Mouse (Mus musculus) urinary bladder, postnatal 25 days (tissue): ENCODE measurements around the gene Gm38392.
"Not testable (repeated sequence)": the region's sequence is repeated elsewhere in the genome, so short reads cannot be mapped to it uniquely, and the experiment has no call there.

Source experiments
- DNase-seq: peaks from one replicate; pipeline ENCODE4 v3.0.0; 2022; ENCODE audit warnings: low spot score

The Gm38392 gene

DNA sequence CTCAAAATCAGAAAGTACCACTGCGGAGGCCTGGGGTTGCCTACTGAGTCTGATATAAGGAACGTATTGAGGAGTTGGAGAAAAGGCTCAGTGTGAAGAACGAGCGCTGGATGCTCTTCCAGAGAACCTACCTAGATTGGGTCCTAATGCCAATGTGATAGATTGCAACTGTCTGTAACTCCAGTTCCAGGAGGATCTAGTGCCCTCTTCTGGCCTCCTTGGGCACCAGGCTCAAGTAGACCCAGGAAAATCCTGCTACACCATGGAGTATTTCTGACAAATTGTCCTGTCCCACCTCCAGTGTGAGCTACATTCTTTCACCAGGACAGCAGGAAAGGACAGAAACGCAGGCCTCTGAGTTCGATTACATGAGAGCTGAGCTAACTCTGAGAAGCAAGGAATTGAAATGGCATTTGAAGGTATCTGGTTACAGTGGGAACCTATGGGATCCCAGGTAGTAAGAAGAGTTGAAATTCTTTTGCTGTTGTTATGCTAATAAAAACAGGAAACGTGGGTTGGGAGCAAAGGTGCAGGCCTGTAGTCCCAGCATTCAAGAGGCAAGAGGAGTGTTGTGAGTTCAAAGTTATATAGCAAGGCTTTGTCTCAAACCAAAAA is 10.4 kb downstream of the Gm38392 start:
- peak; percentile 17 for DNase-seq

DNA sequence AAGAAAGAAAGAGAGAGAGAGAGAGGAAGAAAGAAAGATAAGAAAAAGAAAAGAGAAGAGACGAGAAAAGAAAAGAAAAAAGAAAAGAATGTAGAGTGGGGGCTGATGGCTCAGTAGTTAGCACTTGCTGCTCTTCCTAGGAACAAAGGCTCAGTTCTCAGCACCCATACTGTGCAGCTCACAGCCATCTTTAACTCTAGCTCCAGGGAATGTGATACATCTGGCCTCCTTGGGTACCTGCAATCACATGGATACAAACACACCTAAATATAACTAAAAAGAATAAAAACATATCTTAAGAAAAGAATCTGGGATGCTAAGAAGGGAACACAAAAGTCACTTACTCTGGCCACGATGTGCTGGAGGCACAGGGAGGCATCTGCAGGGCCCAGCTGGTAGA is 10.9 kb downstream of the Gm38392 start:
- DNase-seq, result no peak

GRCm38 (mm10) chr3:88274002-88274401 is 13.0 kb downstream of the Gm38392 start:
- no peak for DNase-seq

DNA sequence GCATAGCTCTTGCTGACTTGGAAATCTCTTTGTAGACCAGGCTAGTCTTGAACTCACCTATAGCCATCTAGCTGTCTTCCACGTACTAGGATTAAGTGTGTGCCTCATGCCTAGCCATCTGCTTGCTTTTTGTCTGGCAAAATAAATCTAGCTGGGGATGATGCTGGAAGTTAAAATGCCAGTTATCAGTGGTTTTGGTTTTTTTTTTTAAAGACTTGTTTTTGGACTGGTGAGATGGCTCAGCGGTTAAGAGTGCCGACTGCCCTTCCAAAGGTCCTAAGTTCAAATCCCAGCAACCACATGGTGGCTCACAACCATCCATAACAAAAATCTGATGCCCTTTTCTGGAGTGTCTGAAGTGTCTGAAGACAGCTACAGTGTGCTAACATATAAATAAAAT is 15.2 kb downstream of the Gm38392 start:
- no peak for DNase-seq

DNA sequence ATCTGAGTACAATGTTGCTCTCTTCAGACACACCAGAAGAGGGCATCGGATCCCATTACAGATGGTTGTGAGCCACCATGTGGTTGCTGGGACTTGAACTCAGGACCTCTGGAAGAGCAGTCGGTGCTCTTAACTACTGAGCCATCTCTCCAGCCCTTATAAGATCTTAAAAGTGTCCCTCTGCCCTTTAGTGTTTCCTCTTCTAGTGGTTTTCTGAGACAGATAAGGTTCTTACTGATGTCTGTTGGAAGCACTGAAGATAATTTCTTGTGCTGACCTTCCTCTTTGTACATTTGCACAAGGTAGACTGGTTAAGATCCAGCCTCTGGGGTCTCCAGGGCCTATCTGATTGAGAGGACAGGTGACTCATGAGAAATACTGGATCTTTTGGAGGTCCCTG is 15.7 kb downstream of the Gm38392 start:
- not testable (repeated sequence) for DNase-seq

DNA sequence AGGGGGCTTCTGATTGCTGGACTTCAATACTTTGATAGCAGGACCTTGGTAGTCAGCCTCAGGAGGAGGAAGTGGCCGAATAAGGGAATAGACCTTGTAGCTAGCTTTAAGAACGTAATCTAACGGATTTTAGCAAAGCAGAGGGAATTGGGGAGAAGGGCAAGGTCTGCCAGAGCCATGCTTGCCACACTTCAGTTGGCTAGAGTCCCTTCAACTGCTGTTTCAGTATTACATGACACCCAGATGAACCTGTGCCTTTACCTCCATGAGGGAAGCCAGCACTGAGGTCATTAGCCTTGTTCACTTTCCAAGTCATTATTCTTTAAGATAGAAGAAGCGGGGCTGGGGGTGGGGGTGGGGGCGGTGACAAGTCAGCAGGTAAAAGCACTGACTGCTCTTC is 18.0 kb downstream of the Gm38392 start:
- no peak for DNase-seq

GRCm38 (mm10) chr3:88268014-88268413 is 19.0 kb downstream of the Gm38392 start:
- not testable (repeated sequence) for DNase-seq

GRCm38 (mm10) chr3:88262346-88262745 is 24.7 kb downstream of the Gm38392 start:
- DNase-seq, result no peak

- DNase-seq, result no peak
These were observed 30.6 kb downstream of the Gm38392 start for GRCm38 (mm10) chr3:88256382-88256781.

DNA sequence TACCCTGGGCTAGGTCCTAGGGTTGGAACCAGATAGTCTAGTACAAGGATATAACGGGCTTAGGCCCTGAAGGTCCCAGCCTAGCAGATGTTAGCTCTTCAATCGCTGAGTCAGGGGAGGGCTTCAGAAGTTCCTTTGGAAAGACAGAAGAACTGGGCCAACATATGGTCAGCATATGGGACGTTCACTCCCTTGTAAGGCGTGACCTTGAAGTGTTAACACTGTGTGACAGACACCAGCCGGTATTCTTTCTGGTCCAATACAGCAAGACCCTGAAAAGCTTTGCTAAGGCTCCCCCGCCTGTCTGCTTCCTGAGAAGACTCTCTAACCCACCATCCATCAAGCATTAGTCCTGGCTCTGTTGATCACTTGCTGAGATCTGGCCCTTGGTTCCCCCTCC is 31.1 kb downstream of the Gm38392 start:
- no peak for DNase-seq

DNA sequence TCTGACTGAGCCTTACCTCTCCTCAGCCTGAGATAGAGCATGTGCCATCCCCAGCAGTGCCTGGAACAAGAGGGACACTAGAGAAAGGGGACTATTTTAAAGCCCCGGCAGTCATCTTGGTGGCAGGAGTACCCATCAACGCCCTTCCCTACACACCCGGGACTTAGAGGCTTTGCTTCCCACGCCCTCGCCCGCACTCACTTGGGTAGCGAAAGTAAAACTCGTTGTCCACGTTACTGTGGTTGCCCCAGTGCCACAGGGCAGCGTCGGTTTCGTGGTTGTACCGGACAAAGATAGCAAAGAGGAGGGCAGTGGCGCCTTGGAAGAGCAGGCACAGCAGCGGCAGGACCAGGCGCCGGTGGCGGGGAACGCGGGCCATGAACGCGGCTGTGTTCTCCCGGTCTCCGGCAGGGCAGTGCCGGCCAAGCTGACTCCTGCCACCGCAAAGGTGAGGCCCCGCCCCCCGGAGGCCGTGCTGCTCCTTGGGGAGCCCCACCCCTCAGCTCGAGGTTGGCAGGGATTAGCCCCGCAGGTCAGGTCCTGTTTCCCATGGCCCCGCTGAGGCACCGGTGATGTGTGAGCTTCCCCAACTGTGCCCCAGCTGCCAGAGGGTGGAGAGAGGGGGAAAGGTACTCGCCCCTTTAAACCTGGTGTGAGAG is 32.6 kb downstream of the Gm38392 start, which contains the start of gene Rhbg:
Gene Rhbg, minus strand, starts transcription at position 442 of the 659 bp plus-strand sequence.
- peak; percentile 64 for DNase-seq

DNA sequence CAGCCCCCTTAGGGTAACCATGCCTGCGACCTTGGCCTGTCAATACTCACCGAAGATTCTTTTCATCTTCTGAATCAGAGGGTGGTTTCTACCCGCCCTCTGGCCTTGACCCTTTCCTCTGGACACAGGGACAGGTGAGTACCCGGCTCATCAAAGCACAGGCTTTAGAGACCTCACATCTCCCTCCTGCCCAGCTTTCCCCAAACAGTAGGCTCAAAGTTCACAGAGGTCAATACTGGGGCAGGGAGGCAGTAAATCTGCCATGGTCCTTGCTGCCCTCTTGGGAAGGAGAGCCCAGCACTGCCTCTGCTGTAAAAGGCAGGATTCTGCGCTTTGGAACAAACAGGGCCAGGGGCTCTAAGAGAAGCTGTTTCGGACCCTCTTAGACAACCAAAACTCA is 34.3 kb downstream of the Gm38392 start:
- no peak for DNase-seq

DNA sequence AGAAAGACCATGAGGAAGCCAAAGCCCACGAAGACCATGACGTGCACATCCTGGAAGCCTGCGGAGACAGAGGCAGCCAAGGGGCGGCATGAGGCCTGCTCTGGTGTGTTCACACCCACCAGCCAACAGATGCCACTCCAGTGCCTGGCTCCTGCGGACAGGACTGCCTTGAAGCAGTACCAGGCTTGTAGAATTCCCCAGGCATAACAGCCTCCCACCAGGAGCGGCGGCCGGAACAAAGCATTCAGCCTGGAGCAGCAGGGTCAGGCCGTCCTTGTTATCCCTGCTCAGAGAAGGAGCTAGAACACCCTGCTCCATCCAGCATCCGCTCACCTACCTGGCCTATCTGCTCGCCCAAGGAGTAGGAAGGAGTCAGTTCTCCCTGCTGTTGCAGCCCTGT is 38.6 kb downstream of the Gm38392 start:
- DNase-seq, result no peak

DNA sequence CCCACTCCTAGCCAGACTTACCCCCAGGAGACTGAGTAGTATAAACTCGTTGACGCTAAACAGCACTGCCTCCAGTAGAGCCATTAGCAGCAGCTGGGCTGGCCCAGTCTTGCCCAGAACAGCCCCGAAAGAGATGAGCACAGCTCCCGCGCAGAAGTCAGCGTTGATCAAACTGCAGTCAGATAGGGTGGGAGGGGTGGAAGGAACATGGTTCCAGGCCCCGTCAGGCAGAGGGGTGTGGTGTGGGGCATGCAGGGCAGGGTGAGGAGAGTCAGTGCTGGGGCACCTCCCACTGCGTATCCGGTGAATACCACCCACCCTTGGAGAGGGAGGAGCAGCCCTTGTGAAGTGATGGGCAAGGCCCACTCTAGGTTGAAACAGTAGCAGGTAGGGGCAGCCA is 39.3 kb downstream of the Gm38392 start:
- no peak for DNase-seq

- DNase-seq, result peak; percentile 83
These were observed 41.2 kb downstream of the Gm38392 start for GRCm38 (mm10) chr3:88245811-88246210.

DNA sequence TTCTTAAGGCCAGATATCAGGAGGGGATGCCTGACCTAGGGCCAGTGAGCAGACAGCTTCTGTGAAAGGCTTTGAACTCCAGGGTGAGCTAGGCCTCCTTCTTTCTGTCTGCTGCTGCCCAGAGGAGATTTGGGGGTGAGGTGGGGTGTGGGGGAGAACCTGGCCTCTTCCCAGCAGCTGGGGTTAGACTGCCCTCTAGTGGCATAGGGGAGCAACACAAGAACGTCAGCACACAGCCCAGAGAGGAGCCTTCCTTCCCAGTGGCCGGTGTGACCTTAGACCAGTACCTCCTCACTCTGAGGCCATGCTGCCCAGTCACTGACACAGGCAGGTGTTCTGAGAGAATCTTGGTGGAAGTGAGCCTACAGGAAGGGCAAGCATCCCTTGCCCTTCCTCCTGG is 42.9 kb downstream of the Gm38392 start:
- DNase-seq, result peak; percentile 28

DNA sequence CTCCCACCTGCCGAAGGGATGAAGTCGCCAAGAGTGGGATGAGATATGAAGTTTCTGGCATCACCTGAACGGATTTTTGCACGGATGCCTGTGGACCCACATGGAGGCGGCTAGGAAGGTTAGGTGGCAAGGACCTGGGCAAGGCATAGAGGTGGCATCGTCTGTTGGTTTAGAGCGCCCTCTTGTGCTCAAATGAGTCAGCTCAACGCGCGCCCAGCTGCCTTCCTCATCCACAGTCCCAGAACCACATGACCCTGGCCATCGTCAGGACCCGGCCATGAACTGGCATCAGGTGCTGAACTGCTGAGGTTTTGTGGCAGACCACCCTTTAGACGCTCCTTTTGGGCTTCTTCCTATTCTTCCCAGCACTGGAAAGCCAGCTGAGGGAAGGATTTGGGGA is 44.5 kb downstream of the Gm38392 start:
- peak; percentile 69 for DNase-seq

- DNase-seq, result no peak
These were observed 45.8 kb downstream of the Gm38392 start for GRCm38 (mm10) chr3:88241045-88241786.

DNA sequence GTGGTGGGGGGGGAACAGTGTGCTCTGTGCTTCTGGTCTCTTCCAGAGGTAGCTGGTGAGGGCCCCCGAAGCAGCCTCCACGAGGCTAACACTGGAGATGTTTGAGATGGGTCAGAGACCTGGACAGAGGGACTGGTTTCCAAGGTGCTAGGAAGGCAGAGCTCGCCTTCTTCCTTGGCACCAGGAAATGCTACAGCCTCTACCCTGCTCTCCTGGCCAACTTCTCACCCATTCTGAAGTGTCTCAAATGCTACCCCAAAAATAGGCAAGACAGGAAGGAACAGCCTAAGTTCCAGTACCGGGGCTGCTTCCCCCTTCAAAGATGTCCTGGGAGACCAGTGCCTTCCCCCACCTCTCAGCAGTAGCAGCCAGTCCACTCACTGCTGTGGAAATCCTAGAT is 47.6 kb downstream of the Gm38392 start:
- DNase-seq, result no peak

DNA sequence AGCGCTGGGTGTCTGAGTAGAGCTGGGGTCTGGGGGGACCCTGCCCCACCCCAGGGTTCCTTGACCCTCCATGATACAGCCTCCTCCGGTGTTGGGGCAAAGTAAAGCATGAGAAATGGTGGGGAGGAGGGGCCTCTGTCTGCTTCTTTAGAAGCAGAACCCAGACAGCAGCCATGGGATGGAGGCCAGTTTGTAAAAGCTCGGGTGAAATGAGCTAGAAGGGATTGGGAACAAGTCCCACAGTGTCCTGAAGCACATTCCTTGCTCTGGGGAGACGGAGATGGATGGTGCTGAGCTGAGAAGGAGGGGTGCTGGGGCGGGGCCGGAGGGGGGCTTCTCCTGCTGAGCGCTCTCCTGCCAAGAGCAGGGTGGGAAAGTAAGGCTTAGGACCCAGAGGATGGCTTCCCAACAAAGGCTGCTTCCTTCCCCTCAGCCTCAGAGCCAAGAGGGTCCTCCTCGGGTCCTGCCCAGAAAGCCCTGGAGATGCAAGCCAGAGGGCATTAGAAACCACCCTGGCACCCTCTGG is 48.1 kb downstream of the Gm38392 start:
- DNase-seq, result no peak

DNA sequence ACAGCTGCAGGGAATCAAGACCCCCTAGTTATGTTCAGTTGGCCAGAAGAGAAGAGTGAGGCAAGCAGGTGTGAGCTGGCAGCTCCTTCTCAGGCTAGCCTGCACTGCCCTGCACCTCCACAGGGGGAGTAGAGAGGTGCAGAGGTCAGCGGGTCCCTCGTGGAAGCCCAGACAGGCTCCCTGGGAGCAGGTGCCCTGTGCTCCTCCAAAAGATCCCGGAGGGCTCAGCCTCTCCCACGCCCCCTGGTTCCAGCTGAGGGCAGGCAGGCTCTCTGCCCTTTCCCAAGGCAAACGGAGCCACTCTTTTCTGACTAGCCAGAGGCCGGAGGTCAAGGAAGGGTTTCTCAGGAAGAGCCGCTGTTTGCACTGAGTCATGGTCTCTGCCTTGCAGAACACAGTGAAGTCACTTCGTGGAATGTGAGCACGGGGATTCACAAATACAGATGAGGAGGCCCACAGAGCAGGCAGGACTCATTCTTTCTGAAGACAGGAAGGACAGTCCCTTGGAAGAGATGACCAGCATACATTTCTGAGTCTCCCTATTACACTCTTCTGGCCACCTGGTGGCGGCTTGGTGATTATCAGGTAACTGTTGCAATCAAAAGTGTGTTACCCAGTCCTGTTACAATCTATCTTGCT is 49.3 kb downstream of the Gm38392 start:
- no peak for DNase-seq

DNA sequence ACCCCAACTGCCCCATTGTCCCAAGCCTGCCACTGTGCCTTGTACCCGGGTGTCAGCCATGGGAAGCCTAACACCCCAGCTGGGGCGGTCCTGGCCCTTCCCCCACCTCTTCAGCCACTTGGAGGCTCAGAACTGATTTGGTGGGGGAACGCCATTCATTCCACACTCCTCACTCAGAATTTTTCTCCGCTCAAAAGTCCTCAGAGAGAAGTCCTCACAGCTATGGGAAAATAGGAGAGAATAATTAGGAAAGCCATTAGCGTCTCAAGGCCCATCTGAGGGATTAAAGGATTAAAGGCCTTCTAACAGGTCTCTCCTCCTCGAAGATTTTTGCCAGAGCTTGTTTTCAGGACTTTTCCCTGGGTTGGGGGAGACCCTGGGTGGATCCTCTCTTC is 49.9 kb downstream of the Gm38392 start:
- no peak for DNase-seq

DNA sequence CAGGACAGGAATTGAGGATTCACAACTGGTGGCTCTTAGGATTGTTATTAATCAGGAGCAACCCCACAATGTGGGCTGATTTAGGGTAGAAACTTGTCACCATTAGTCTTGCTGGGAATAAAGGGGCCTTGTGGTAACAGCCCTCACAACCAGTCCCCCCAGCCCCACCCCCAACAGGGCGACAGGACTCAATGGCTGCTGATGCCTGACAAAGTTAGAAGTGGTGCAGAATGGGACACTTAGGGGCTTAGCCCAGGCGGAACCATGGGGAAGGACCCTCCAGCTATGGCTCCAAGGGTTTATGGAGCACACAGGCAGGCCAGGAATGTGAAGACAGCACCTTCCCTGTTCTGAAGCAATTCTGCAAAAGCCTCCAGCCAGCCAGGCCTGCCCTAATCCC is 51.4 kb downstream of the Gm38392 start:
- DNase-seq, result no peak
